Mouse (Mus musculus): ENCODE measurements around the gene Avil.

The Avil gene

DNA sequence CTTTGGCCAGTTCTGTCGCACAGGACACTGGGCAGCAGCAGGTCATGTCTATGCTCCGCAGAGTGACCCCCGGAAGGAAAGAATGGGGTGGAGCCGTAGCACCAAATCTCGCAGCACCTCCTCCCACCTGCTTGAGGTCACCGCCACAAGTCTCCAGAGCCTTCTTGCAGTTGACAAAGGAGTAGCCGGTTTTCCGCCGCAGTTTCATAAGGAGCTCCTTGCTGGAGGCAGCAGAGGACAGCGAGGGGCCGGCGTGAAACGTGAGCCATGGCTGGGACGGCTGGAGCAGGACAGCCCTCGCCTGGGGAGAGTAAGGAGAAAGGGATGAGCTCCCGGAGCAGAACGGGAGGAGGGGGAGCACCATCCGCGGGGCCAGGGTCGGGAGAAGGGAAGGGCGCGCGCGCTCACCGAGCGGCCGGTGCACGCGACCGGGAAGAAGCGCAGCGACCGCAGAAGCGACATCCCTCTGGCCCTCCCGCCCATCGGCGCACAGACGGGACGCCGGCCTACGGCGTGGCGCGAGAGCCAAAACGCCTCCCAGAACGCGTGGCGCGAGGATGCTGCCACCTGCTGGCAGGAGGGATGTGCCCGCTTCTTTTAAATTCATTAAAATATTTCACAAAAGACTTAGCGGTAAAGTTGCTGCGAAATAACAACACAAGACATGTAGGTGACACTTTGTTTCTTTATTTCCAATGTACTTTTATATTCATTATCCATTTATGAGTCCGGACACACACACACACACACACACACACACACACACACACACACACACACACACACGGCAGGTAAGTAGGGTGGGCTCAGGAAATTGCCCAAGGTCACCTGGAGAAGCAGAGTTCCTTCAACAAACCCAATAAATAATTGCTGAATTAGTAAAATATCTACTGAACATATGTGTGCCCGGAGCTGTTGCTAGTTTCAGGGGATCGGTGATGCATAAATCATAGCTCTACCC is 30.1 kb downstream of the Avil start, which contains the start of gene Tsfm:
Gene Tsfm, minus strand, starts transcription at position 505 of the 961 bp plus-strand sequence.
- in situ Hi-C loops (cut with MboI), result loop anchor here (10.0 kb wide), 1 partner anchor 116 kb away; no protein-coding TSS in a partner anchor

DNA sequence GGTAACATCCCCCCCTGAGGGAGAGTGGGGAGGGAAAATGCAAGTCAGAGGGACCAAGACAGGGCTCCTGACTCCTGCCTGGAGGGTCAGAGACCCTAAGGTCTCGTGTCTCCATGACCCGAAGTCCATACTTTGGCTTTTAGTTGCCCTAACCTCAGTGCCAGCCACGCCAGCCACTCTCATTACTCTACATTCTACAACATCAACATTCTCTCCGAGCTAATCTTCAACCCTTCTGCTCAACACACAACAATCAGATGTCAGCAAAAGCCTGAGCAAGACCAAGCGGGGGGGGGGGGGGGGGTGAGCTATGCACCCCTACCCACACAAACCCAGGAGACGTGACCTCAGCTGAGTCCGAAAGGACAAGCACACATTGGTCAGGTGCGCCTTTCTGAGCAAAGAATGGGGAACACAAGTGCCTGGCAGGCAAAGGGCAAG is 32.8 kb downstream of the Avil start:
- in situ Hi-C loops (cut with MboI), result loop anchor here (10.0 kb wide), 1 partner anchor 119 kb away; no protein-coding TSS in a partner anchor

DNA sequence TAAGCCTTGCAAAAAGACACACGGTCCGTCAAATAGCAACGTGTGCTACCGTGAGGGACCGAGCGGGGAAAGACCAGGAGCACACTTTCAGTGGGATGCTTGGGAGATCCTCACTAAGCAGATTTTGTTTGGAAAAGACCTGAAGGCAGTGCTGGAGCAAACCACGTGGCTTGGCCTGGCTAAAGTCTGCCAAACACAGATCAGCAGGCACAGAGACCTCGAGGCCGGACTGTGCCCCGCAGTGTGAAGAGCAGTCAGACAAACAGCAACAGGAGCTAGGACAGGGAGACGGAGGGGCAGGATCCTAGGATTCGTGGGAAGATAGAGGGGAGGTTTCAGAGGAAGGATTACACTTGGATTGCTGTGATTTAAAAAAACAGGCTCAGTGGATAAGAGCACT is 35.8 kb downstream of the Avil start:
- in situ Hi-C loops (cut with MboI), result loop anchor here (10.0 kb wide), 1 partner anchor 121 kb away; no protein-coding TSS in a partner anchor

DNA sequence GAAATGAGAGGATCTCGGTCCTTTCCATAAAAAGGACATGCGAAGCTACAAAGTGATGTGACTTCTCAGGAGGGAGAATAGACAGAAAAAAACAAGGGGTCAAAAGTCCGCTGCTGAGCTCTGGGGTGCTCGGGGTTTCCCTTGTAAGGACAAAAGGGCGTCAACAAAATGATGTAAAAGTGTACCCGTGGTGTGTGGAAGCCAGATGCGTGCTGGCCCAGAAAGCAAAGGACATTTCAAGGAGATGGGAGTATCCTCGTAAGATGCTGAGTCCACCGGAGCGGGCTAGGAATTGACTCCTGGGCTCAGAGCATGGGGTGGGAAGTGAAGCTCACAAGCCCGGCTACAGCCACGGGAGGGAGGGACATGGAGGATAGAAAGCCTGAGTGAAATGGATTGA is 37.1 kb downstream of the Avil start:
- in situ Hi-C loops (cut with MboI), result loop anchor here (10.0 kb wide), 1 partner anchor 123 kb away; no protein-coding TSS in a partner anchor

DNA sequence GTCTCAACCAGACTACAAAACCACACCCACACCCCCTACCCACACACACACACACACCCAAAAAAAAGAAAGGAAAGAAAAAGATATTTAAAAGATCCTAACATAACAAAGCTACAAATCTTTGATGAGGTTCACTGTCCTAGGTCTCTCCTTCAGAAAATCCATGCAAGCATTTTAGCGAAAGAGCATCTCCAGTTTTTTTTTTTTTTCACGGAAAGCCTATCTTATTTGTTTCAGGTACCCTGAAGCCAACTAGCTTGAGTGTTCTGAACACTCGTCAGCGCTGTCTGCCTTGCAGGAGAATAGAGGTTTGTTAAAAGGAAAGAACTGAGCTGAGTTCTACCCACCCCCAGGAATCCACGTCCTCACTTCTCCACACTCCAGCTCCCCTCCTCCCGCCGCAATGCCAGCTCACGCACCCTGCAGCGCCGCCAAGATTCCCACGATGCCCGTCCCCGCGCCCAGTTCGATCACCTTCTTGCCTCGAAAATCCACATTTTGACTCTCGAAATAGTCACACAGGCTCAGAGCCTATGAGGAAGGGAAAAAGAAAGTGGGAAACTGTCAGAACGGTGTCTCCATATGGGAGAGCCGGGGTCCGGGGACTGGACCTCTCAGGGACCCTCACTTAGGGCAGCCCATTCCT is 40.2 kb downstream of the Avil start:
- in situ Hi-C loops (cut with MboI), result no loop called here

DNA sequence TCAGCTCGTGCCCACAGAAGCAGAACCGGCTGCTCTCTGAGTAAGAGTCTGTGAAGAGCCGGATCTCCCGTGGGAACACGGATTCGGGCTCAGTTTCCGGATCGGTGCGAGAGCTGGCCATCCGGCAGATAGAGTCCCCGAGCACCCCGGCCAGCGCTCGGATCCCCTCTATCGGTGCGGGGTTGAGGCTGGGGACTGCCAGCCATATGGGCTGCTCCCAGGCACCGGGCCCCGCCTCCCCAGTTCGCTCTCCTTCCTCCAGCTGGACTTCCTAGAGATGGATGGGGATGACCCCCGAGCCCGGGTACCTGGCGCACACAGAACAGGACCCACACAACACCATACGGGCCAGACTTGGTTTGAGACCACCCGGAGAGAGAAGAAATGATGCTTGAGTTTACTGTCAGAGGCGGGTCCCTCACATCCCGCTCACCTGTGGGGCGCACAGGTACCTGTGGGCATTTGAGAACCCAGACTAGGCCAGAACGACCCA is 40.8 kb downstream of the Avil start, which contains the start of the genes Mettl1 and Eef1akmt3:
Gene Mettl1, plus strand, starts transcription at position 141 of the 493 bp plus-strand sequence.
Gene Eef1akmt3, minus strand, starts transcription at position 240 of the 493 bp plus-strand sequence.
- in situ Hi-C loops (cut with MboI), result no loop called here

DNA sequence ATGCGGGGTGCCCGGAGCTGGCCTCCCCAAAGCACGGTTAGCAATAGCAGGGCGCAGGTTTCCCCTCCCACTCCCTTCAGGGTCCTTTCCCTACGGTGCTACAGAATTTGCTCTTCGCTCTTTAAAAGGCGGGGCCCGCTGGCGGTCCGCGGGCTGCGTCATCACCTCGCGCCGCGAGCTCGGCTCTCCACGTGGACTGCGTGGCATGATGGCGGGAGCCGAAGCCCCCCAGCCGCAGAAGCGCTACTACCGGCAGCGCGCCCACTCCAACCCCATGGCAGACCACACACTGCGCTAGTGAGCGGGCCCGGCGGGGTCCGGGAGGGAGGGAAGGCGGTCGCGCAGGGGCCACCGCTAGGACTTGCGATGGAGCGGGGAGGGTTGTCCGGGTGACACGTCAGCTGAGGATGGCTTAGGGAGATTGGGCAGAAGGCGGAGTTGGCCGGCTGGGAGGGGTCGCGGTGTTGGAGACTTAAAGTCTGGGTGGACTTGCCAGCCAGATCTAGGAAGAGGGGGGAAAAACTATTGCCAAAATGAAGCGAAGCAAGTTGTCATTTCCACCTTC is 41.3 kb downstream of the Avil start:
- in situ Hi-C loops (cut with MboI), result no loop called here

DNA sequence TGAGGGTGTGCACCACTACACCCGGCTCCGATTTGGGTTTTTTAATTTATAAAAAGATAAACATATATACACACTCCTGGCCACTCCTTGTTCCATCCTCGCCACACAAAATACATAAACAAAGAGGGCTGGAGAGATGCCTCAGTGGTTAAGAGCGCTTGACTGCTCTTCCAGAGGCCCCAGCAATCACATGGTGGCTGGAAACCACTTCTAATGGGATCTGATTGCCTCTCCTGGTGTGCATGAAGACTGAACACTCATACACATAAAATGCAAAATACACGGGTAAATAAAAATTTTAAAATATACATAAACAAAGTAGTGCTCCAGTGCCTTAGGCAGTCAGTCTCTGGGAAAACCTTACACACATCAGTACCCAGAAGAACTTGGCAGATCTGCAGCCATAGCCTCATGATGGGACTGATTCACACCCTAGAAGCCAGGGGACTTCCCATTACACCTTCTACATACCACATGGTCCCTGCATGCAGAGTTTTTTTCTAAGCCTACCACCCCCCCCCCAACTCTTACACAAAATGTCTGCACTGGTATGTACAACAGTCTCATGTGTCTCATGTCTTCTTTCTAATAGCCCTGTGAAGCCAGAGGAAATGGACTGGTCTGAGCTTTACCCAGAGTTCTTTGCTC is 42.1 kb downstream of the Avil start:
- in situ Hi-C loops (cut with MboI), result no loop called here

DNA sequence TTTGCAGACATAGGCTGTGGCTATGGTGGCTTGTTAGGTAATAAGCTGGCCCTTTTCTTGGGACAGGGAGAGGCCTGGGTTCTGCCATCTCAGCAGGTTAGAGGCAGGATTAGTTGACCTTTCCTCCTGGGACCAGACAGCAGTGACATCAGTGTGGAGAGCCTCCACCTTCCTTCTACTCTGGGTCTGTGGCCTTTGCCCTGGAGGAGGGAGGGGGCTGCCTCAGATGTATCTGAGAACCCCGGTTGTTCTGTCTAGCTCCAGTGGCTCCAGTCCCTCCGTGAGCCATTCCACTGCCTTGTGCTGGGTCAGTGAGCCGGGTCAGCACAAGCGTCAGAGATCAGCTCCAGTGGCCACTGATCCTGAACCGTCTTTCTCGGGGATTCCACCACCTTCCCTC is 42.7 kb downstream of the Avil start:
- in situ Hi-C loops (cut with MboI), result no loop called here

DNA sequence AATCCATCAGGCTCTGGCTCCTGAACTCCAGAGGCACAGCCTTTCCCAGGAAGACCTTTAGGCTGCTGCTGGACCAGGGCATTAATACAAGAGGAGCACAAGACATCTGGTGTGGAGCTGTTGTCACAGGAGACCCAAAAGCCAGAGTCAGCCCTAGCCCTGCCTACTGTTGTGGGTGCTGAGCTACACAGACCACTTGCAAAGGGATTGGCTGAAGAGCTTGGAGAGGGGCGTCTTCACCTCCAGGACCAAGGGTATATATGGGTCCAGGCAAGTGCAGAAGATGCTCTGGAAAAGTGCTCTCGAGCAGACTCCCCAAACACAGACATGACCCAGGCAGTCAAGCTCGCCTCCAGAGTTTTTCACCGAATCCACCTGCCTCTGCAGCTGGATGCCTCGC is 47.4 kb downstream of the Avil start, which contains the start of gene Cyp27b1:
Gene Cyp27b1, plus strand, starts transcription at position 297 of the 400 bp plus-strand sequence.
- in situ Hi-C loops (cut with MboI), result no loop called here

DNA sequence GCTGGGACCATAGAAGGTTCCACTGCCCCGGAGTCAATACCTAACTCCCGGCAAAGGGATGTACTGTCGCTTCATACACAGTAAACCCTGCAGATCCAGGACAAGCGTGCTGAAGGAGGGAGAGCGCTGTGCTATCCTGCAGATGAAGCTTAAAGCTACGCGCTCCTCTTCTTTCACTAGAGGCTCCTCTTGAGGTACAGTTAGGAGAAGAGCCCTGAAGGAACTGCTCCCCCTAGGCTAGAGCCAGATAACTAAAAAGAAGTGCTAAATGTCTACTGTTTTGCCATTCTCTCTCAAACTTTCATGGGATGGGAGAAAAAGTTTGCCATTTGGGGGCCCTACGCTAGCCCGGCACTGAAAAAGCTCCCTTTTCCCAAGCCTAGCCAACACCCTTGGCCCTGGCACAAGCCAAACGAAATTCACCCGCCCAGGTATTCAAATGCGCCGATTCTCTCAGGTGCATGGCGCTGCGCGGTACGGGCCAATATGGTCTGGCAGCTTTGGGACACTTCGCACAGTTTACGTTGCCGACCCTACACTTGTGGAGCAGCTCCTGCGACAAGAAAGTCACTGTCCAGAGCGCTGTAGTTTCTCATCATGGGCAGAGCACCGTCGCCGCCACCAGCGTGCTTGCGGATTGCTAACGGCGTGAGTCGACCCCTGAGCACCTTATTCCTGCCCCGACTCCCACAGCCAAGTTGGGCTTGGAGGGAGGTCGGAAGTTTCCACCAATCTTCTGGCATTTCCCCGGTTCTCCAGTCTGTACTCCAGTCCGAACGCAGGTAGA is 48.3 kb downstream of the Avil start:
- in situ Hi-C loops (cut with MboI), result no loop called here

DNA sequence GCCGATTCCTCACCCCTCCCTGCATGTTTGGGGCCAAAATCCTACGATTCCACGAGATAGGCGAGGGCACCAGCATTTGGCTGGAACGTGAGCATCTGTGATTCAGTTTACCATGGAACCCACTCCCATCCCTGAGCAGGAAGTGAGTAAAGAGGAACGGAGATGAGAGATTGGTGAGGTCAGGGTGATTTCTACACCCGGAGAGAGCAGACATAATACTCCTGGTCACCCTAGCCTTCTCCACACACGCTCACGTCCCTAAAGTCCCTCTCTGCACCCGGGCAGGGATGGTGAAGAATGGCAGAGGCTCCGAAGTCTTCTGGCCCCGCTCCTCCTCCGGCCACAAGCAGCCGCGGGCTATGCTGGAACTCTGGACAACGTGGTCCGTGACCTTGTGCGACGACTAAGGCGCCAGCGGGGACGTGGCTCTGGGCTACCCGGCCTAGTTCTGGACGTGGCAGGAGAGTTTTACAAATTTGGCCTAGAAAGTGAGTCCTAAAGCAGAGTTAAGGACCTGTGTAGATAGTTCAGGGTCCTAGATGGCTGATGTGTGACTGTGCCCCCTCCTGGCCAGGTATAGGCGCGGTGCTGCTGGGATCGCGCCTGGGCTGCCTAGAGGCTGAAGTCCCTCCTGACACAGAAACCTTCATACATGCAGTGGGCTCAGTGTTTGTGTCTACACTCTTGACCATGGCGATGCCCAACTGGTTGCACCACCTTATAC is 49.0 kb downstream of the Avil start:
- in situ Hi-C loops (cut with MboI), result no loop called here

DNA sequence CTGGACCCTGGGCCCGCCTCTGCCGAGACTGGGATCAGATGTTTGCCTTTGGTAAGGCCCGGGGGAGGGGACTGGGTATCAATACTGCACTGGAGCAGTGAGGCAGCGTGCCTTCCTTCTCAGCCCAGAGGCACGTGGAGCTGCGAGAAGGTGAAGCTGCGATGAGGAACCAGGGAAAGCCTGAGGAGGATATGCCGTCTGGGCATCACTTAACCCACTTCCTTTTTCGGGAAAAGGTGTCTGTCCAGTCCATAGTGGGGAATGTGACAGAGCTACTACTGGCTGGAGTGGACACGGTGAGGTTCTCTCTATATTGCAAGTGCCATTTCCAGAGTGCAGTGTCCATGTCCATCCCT is 49.6 kb downstream of the Avil start:
- in situ Hi-C loops (cut with MboI), result no loop called here

DNA sequence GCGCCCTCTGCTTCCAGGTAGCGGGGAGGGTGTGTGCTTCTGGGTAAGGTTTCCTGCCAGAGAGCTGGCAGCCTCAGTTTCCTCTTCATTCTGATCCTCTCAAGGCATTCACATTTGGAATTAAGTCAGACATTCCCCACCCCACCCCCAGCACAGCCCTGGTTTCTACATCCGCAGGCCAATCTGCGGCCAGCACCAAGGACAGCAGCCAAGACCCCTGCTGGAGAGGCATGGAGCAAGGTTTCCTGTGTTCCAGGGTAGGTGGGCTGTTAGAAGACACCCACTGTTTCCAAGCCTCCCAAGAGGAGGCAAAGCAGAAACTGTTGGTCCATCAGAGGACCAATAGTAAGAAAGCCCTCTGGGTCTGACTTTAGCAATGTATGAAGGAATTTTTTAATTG is 54.1 kb downstream of the Avil start:
- in situ Hi-C loops (cut with MboI), result no loop called here

DNA sequence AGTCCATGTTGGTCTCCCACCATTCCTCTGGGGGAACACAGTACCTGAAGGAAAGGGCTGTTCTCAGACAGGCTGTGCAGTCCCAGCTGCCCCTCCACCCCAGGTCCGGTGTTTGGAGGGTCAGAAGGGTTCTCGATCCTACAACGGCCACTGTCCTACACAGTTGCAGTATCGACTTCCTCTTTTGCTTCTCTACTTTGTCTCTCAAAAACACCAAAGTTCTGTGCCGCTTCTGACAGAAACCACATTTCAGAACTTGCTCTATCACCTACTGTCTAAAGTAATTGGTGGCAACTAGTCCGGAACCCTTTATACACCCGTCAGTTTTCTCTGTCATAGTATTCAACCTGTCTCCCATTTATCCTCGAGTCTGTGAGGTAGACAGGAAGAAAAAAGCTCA is 54.9 kb downstream of the Avil start:
- in situ Hi-C loops (cut with MboI), result no loop called here

DNA sequence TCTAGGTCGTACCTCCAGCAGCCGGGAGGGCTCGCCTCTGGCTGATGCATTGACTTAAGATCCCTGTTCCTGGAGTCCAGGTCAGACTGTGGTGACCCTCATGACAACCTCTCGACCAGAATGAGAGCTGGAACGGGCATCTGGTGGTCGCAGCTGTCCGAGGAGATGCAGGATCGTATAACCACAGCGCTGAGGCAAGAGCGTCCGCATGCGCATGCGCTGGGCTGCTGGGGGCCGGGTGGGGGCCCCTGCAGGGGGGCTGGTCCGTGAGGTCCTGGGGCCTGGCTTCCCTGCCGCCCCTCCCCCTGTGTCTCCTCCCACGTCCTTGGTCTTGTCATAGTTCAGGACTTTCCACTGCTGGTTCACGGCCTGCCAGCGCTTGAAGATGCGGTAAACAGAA is 56.0 kb downstream of the Avil start:
- in situ Hi-C loops (cut with MboI), result no loop called here

DNA sequence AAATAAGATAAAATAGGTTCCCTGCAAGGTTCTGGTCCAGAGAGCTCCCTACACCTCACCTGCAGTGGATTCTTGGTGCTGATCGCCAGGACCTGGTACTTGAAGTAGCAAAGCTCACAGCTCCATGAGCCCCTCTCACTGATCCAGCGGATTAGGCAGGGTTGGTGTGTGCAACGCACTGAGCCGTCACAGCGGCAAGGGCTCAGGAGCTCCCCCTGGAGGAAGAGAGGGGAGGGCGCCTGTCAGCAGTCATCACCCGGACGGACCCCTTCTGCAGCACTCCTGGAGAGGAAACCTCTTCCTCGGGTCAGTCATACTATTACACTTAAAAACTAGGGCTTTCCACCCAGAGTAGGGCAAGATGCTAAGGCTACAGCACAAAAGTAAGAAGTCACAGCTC is 57.7 kb downstream of the Avil start:
- in situ Hi-C loops (cut with MboI), result no loop called here

DNA sequence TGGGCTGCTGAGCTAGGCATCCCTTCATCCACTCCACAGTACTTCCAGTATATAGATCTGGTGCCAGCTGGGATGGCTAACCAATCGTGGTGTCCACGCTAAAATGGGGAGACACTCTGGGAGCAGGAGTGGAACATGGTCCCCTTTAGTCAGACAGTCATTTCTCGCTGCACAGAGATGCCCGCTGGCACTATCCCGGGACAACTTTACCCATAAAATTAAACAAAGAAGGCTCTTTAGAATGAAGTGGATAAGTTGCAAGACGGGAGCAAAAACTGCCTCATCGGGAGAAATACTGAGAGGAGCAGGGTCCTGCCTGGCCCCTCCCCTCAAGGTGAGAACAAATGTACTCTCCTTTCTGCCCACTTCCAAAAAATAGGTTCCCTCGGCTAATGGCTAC is 58.2 kb downstream of the Avil start:
- in situ Hi-C loops (cut with MboI), result no loop called here

DNA sequence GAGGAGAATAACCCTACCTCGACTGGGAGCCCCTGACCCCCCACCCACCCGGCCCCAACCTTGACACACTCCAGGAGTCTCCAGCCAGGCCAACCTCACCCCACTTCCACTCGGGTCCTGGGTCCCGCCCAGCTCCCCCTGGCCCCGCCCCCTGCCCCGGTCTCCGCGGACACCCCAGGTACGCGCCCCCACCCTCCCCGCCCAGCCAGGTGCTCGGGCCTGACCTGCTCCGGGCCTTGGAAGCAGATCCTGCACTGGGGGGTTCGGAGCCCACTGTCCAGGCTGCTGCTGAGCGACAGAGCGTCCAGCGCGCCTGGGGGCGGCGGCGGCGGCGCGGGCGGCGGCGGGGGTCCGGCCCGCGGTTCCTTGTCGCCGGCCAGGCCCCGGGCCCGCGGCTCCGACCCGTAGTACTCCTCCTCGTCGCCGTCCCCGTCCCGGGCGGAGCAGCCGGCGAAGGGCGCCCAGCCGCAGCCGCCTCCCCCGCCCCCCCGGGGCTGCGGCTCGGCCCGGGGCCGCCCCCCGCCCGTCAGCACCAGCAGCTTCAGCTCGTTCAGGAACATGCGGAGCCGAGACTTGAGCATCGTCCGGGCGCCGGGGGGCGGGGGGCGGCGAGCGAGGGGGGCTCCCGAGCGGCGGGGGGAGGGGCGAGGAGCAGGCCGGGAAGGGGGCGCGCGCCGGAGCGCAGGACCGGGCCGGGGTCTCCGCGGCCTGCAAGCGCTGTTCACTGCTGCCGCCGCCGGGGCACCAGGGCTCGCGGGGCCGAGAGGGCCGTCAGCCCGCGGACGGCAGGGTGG is 58.9 kb downstream of the Avil start:
- in situ Hi-C loops (cut with MboI), result no loop called here
